23 mouse cellular contexts compared by ENCODE assay signal in genomic region chr2:93782156-93782555, GRCm38 (mm10). TPM values are rescaled to one million over a fixed set of nuclear protein-coding genes. Genes with fewer than 3 reads are reported as not detected.
DNase-seq lines count a peak whose midpoint lies in the region; ATAC-seq lines count a peak whose summit lies in the region.
"Had no signal": no experiment of that assay in that cellular context is flagged by ENCODE, and none has a peak within 500 bp of the region (broad histone marks: within the 10 kb centered on the region; RNA-seq: fewer than 3 reads in every experiment).

No protein-coding gene starts in this region.

- H3K9me3 ChIP-seq in hindbrain, embryonic 10.5 days, result no peaks in the 10 kb centered on the region
- H3K9me3 ChIP-seq in hindbrain, embryonic 11.5 days (ENCODE audit: control insufficient read depth, low read length), result no peaks in the 10 kb centered on the region
- H3K9me3 ChIP-seq in limb, embryonic 10.5 days (replicated peaks), result no peaks in the 10 kb centered on the region
- H3K9me3 ChIP-seq: embryonic facial prominence, embryonic 12.5 days; forebrain, embryonic 13.5 days; G1E had no signal

- no peak overlapping the region for H3K4me2 ChIP-seq in hindbrain, embryonic 11.5 days (replicated peaks; ENCODE audit: low read depth, low read length)
- H3K4me2 ChIP-seq: embryonic facial prominence, embryonic 12.5 days; forebrain, embryonic 13.5 days; heart, embryonic 11.5 days; hindbrain, embryonic 14.5 days had no signal

- ATAC-seq in cerebellum, adult (ENCODE audit: insufficient number of reproducible peaks, low FRiP score, low TSS enrichment), result 0 out of 2 replicates have a peak, but pooled peaks have one; percentile 29
- no peak for ATAC-seq in hindbrain, embryonic 11.5 days (ENCODE audit: low FRiP score)
- ATAC-seq: forebrain, embryonic 13.5 days; forebrain, embryonic 16.5 days; hindbrain, postnatal 0 days; inflammation-experienced regulatory T-cells, adult 6 months; intestine, embryonic 16.5 days; Patski had no signal

- WGBS in hindbrain, embryonic 10.5 days, result 87% methylated on average over 4 of the region's 4 CpGs
- 87% methylated on average over 4 of the region's 4 CpGs for WGBS in hindbrain, embryonic 11.5 days
- WGBS in limb, embryonic 10.5 days, result 77% methylated on average over 4 of the region's 4 CpGs

- no peaks in the 10 kb centered on the region for H3K27me3 ChIP-seq in hindbrain, embryonic 10.5 days (ENCODE audit: insufficient read depth, poor library complexity, severe bottlenecking)
- H3K27me3 ChIP-seq in hindbrain, embryonic 11.5 days (ENCODE audit: control insufficient read depth, insufficient read depth, low read length), result no peaks in the 10 kb centered on the region
- peaks cover 55% of the 10 kb centered on the region for H3K27me3 ChIP-seq in limb, embryonic 10.5 days (ENCODE audit: low read depth, poor library complexity, severe bottlenecking)
- H3K27me3 ChIP-seq: CH12.LX; embryonic facial prominence, embryonic 12.5 days; forebrain, embryonic 13.5 days; Patski had no signal

- H3K4me1 ChIP-seq in hindbrain, embryonic 10.5 days (replicated peaks), result peaks cover 57% of the 10 kb centered on the region
- peaks cover 16% of the 10 kb centered on the region for H3K4me1 ChIP-seq in hindbrain, embryonic 11.5 days (replicated peaks; ENCODE audit: control insufficient read depth, insufficient read depth, low read length)
- H3K4me1 ChIP-seq in limb, embryonic 10.5 days, result peaks cover 69% of the 10 kb centered on the region

- H3K36me3 ChIP-seq in hindbrain, embryonic 10.5 days, result 0 out of 2 replicates have a peak, but pooled peaks cover 3% of the 10 kb centered on the region
- H3K36me3 ChIP-seq in hindbrain, embryonic 11.5 days (ENCODE audit: control insufficient read depth, insufficient read depth, low read length), result no peaks in the 10 kb centered on the region
- H3K36me3 ChIP-seq in limb, embryonic 10.5 days, result 0 out of 2 replicates have a peak, but pooled peaks cover 1% of the 10 kb centered on the region

- H3K9ac ChIP-seq in hindbrain, embryonic 11.5 days (ENCODE audit: low read depth, low read length), result no peak overlapping the region
- H3K9ac ChIP-seq: embryonic facial prominence, embryonic 12.5 days; forebrain, embryonic 13.5 days; hindbrain, embryonic 14.5 days had no signal

- peak overlapping the region; percentile 31; the same call in 1 of the 2 replicates for H3K27ac ChIP-seq in hindbrain, embryonic 10.5 days
- no peak overlapping the region for H3K27ac ChIP-seq in hindbrain, embryonic 11.5 days (ENCODE audit: low read depth, low read length)
- H3K27ac ChIP-seq in limb, embryonic 10.5 days, result 0 out of 2 replicates have a peak overlapping the region, but pooled peaks have one; percentile 14
- H3K27ac ChIP-seq: forebrain, embryonic 13.5 days; hindbrain, embryonic 14.5 days; hindbrain, postnatal 0 days had no signal

- intact Hi-C loops in left cerebral cortex, postnatal 36 days (cut with DNase I), result loop anchor here (10.0 kb wide), 2 partner anchors 117 to 567 kb away; no protein-coding TSS in a partner anchor

- no peak for DNase-seq in cerebellum, adult 8-10 months
- no peak for DNase-seq in hindbrain, embryonic 10.5 days (ENCODE audit: low spot score)
- DNase-seq in hindbrain, embryonic 11.5 days (ENCODE audit: low spot score), result no peak
- peak; percentile 29 to 49 for DNase-seq in cerebellum, postnatal 36 days
- DNase-seq in limb, embryonic 10.5 days (ENCODE audit: low spot score), result no peak
- DNase-seq in left cerebral cortex, postnatal 36 days (ENCODE audit: low spot score in 2 of 2), result no peak
- no peak for DNase-seq in adrenal gland, adult 2 months
- DNase-seq: gastrocnemius, postnatal 10 days; heart, adult 11 months; kidney, adult 18-20 months had no signal

- H3K4me3 ChIP-seq in hindbrain, embryonic 10.5 days, result no peak overlapping the region
- H3K4me3 ChIP-seq in hindbrain, embryonic 11.5 days (ENCODE audit: low read depth, low read length), result no peak overlapping the region
- H3K4me3 ChIP-seq in limb, embryonic 10.5 days, result no peak overlapping the region
- H3K4me3 ChIP-seq: embryonic facial prominence, embryonic 12.5 days; erythroblast, embryonic 14.5 days; forebrain, embryonic 13.5 days had no signal

RNA-seq across cellular contexts. Expression of gene Ext2, which starts 40.2 kb away (rescaled TPM):
- 69.5 and 77.1 TPM in 2 replicates for polyA plus RNA-seq in hindbrain, embryonic 10.5 days (2016; fragmentation: Nextera tagmentation; extraction: Ambion mirVana)
- 54.4 and 68.6 TPM in 2 replicates for polyA plus RNA-seq in hindbrain, embryonic 11.5 days (2014; fragmentation: Nextera tagmentation; extraction: Ambion mirVana)
- polyA plus RNA-seq in limb, embryonic 10.5 days (2016; fragmentation: Nextera tagmentation; extraction: Ambion mirVana), result 70.0 and 79.1 TPM in 2 replicates
- total RNA-seq in left cerebral cortex, postnatal 36 days (2021), result 10 to 100 TPM; 49.3 to 54.2 TPM
- 10 to 100 TPM; 94.2 to 94.9 TPM for total RNA-seq in adrenal gland, adult 2 months (2021)
- 33.0 and 43.5 TPM in 2 replicates for polyA plus RNA-seq in adrenal gland, adult 2 months (2012; rRNA removed)

Comparison
In these comparisons a context has a peak if more than half of its experiments do, and no peak if none do; other contexts are left out.
1. DNase-seq: peak in cerebellum, postnatal 36 days (2 of 2); none in cerebellum, adult 8-10 months (single experiment), hindbrain, embryonic 10.5 days (single experiment), hindbrain, embryonic 11.5 days (single experiment), limb, embryonic 10.5 days (single experiment), left cerebral cortex, postnatal 36 days (0 of 2) and adrenal gland, adult 2 months (single experiment).